Mouse (Mus musculus) embryonic facial prominence, embryonic 12.5 days (tissue): ENCODE measurements around the gene Nelfcd. TPM values are rescaled to one million over a fixed set of nuclear protein-coding genes. Genes with fewer than 3 reads are reported as not detected.

Experiments used
- ATAC-seq: fragments of 200-750 bp; cut with Nextera tagmentation; 2 replicates; pipeline ENCODE4 v1.8.0; 2017; ENCODE audit not compliant: insufficient number of reproducible peaks, insufficient read depth, low FRiP score, low TSS enrichment
- H3K27ac ChIP-seq: fragments of 300-500 bp; sonication (generic); 2 replicates; pipeline ENCODE4 v1.5.1; 2016; ENCODE audit warnings: mild to moderate bottlenecking
- H3K27me3 ChIP-seq: fragments of 300-500 bp; sonication (generic); 2 replicates; pipeline ENCODE4 v1.6.1; 2016; ENCODE audit warnings: mild to moderate bottlenecking, moderate library complexity
- H3K36me3 ChIP-seq: fragments of 300-500 bp; sonication (generic); 2 replicates; pipeline ENCODE4 v1.6.1; 2016; ENCODE audit warnings: mild to moderate bottlenecking
- H3K4me1 ChIP-seq: fragments of 300-500 bp; sonication (generic); 2 replicates; pipeline ENCODE4 v1.6.1; 2016
- H3K4me2 ChIP-seq: fragments of 300-500 bp; sonication (generic); replicated peaks from 2 replicates; pipeline ENCODE4 v1.6.1; 2016; ENCODE audit warnings: mild to moderate bottlenecking, moderate library complexity
- H3K4me3 ChIP-seq: fragments of 300-500 bp; sonication (generic); 2 replicates; pipeline ENCODE4 v1.5.1; 2016; ENCODE audit warnings: mild to moderate bottlenecking
- H3K9ac ChIP-seq: fragments of 300-500 bp; sonication (generic); 2 replicates; pipeline ENCODE4 v1.6.1; 2016; ENCODE audit warnings: mild to moderate bottlenecking, moderate library complexity
- H3K9me3 ChIP-seq: fragments of 300-500 bp; sonication (generic); 2 replicates; pipeline ENCODE4 v1.6.1; 2016; ENCODE audit warnings: mild to moderate bottlenecking, moderate library complexity
- WGBS: fragments of 180-500 bp; shearing (Covaris S2); methylation state at CpG from one replicate; pipeline ENCODE4 v1.1.7; 2016; 5-methylcytosine and 5-hydroxymethylcytosine counted together
- polyA plus RNA-seq: library from polyadenylated mRNA; unstranded; fragments of >200 nt; fragmentation: Nextera tagmentation; extraction: Ambion mirVana; gene quantifications from 2 replicates; pipeline ENCODE4 v1.2.1, GENCODE M21; 2016

Gene Nelfcd
- polyA plus RNA-seq, 1 experiment from 2014 or later: 177 TPM

DNA sequence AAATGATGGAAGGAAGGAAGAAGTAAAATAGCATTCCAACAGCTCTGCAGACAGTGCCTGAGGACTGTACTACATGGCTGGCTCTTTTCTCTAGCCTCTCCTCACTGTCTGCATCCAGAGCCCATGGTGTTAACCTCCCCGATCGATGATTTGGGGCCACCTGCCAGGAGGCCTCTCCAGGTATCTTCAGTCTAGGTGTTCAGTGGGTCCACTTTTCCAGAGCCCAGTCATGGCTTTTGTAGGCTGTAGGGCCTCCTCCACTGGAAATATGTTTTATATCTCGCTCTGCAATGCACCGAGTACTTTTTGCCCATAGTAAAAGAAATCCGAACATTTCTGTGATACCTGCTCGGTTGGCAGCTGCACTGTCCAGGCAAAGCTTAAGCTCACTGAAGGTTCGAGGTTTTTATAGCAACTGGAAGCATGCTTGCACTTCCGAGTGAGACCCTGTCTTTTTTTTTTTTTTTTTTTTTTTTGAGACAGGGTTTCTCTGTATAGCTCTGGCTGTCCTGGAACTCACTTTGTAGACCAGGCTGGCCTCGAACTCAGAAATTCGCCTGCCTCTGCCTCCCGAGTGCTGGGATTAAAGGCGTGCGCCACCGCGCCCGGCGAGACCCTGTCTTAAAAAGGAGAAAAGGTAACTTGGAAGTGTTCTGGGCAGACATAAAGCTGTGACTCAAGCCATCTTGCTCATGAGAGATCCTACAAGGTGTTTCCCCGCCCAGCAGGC is 438 bp upstream of the Nelfcd start:
- 45% methylated on average over 18 of the region's 18 CpGs for WGBS
- Histone ChIP-seq H3K4me3 (peak overlapping the region; percentile 96), H3K4me2 (peak overlapping the region; percentile 83; the same call in 1 of the 2 replicates), H3K9me3 (no peaks in the 10 kb centered on the region), H3K27ac (no peak overlapping the region), H3K27me3 (no peaks in the 10 kb centered on the region), H3K36me3 (peaks cover 7% of the 10 kb centered on the region), H3K4me1 (peaks cover 12% of the 10 kb centered on the region), H3K9ac (no peak overlapping the region)
- ATAC-seq: no peak

GRCm38 (mm10) chr2:174421107-174421506 is 5.5 kb downstream of the Nelfcd start:
- no peak overlapping the region for H3K27ac ChIP-seq
- WGBS: 89% methylated on average over 6 of the region's 6 CpGs
- ATAC-seq: no peak
- no peak overlapping the region for H3K4me2 ChIP-seq
- no peaks in the 10 kb centered on the region for H3K9me3 ChIP-seq
- no peak overlapping the region for H3K9ac ChIP-seq
- H3K27me3 ChIP-seq: no peaks in the 10 kb centered on the region
- H3K36me3 ChIP-seq: peaks cover 64% of the 10 kb centered on the region
- peaks cover 12% of the 10 kb centered on the region for H3K4me1 ChIP-seq
- no peak overlapping the region for H3K4me3 ChIP-seq

GRCm38 (mm10) chr2:174424301-174425085 is 8.9 kb downstream of the Nelfcd start:
- no peak overlapping the region for H3K9ac ChIP-seq
- no peaks in the 10 kb centered on the region for H3K4me1 ChIP-seq
- no peak for ATAC-seq
- H3K27ac ChIP-seq: no peak overlapping the region
- H3K9me3 ChIP-seq: no peaks in the 10 kb centered on the region
- 90% methylated on average over 11 of the region's 11 CpGs for WGBS
- H3K4me3 ChIP-seq: no peak overlapping the region
- peaks cover 98% of the 10 kb centered on the region for H3K36me3 ChIP-seq
- no peak overlapping the region for H3K4me2 ChIP-seq
- H3K27me3 ChIP-seq: no peaks in the 10 kb centered on the region

DNA sequence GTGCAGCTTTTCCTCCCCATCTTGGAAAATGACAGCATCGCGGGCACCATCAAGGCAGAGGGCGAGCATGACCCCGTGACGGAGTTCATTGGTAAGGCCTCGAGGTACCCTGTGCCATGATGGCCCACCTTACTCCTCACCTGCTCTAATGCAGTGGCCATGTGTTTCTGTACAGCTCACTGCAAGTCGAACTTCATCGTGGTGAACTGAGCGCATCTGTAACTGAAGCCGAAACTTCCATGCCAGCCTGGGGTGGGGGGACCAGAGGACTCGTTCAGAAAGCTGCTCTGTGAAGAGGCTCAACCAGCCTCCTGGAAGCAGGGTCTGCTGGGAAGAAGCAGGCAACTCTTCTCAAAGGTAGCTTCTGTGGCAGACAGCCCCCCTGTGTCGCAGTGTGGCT is 11.3 kb downstream of the Nelfcd start:
- no peak for ATAC-seq
- Histone ChIP-seq H3K9me3 (no peaks in the 10 kb centered on the region), H3K36me3 (peaks cover 75% of the 10 kb centered on the region), H3K4me2 (no peak overlapping the region), H3K4me3 (no peak overlapping the region), H3K9ac (no peak overlapping the region), H3K27ac (no peak overlapping the region), H3K27me3 (no peaks in the 10 kb centered on the region), H3K4me1 (no peaks in the 10 kb centered on the region)
- 94% methylated on average over 12 of the region's 12 CpGs for WGBS

DNA sequence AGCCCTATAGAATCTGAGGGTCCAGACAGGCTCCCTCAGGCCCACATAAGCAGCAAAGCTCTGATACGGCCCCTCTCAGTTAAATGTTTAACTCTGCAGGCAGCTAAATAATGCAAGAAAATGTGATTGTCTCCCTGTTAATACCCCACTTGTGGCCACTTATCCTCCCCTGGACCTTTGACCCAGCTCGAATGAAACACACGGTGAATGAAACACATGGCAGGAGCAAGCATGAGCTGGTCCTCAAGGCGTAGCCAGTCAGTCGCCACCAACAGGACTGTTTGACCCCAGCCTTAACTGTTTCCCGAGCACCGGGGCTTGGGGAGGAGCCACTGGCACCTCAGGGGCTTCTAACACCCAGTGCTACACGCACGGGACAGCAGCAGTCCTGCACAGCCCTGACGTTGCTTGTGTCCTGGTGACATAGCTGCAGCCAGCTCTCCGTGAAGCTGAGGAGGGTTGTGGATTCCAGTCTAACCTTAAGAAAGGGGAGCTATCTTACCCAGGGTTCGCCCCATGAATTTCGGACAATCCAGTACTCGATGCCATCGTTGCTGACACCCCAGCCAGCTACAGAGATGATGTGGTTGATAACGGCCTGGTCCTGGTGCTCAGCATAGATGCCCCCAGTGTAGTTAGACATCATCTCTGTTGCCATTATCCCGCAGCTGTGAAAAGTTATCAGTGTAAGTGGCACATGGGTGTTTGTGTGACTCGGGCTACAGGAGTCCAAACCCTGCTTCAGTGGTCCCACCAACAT is 12.7 kb downstream of the Nelfcd start:
- no peaks in the 10 kb centered on the region for H3K27me3 ChIP-seq
- H3K36me3 ChIP-seq: peaks cover 72% of the 10 kb centered on the region
- no peak overlapping the region for H3K27ac ChIP-seq
- no peaks in the 10 kb centered on the region for H3K4me1 ChIP-seq
- ATAC-seq: no peak
- H3K9me3 ChIP-seq: no peaks in the 10 kb centered on the region
- H3K9ac ChIP-seq: no peak overlapping the region
- H3K4me2 ChIP-seq: no peak overlapping the region
- WGBS: 78% methylated on average over 18 of the region's 18 CpGs
- no peak overlapping the region for H3K4me3 ChIP-seq

DNA sequence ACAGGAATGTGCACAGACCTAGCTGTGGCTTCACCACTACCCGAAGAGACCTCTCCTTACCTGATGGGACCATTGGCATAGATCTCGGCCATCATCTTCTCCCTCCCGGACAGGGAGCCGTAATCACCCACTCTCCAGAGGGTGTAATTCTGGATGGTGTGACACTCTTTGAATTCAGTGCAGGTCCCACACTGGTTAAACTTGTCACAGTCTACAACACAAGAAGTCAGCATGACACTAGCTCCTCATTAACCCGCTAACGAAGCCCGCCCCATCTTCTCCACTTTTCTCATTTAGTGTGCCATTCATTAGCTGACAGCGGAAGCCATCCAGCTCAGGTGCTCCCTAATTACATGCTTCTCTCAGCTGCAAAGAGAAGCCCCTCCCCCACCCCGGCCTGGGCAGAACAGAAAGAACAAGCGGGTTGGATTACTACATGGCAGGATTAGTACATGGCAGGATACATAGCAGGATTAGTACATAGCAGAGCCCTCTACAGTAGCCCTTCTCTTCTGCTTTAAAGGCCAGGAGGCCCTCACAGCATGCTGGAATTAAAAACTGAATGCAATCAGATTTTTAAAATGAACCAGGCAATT is 13.5 kb downstream of the Nelfcd start:
- Histone ChIP-seq H3K9ac (no peak overlapping the region), H3K4me2 (no peak overlapping the region), H3K27me3 (no peaks in the 10 kb centered on the region), H3K4me3 (no peak overlapping the region), H3K9me3 (no peaks in the 10 kb centered on the region), H3K4me1 (no peaks in the 10 kb centered on the region), H3K36me3 (peaks cover 71% of the 10 kb centered on the region), H3K27ac (no peak overlapping the region)
- ATAC-seq: no peak
- 75% methylated on average over 10 of the region's 10 CpGs for WGBS

GRCm38 (mm10) chr2:174434943-174435342 is 19.3 kb downstream of the Nelfcd start:
- 97% methylated on average over 9 of the region's 9 CpGs for WGBS
- no peak overlapping the region for H3K9ac ChIP-seq
- H3K4me2 ChIP-seq: no peak overlapping the region
- ATAC-seq: no peak
- H3K4me3 ChIP-seq: no peak overlapping the region
- H3K36me3 ChIP-seq: peaks cover 30% of the 10 kb centered on the region
- H3K27me3 ChIP-seq: no peaks in the 10 kb centered on the region
- no peaks in the 10 kb centered on the region for H3K9me3 ChIP-seq
- H3K4me1 ChIP-seq: peaks cover 24% of the 10 kb centered on the region
- H3K27ac ChIP-seq: no peak overlapping the region

- H3K4me1 ChIP-seq: peaks cover 24% of the 10 kb centered on the region
- no peak for ATAC-seq
- H3K4me3 ChIP-seq: no peak overlapping the region
- 88% methylated on average over 26 of the region's 26 CpGs for WGBS
- no peaks in the 10 kb centered on the region for H3K9me3 ChIP-seq
- H3K27me3 ChIP-seq: no peaks in the 10 kb centered on the region
- H3K27ac ChIP-seq: no peak overlapping the region
- H3K36me3 ChIP-seq: peaks cover 30% of the 10 kb centered on the region
- no peak overlapping the region for H3K9ac ChIP-seq
- H3K4me2 ChIP-seq: no peak overlapping the region
Observed at GRCm38 (mm10) chr2:174436076-174436701, 20.6 kb downstream of the Nelfcd start.

DNA sequence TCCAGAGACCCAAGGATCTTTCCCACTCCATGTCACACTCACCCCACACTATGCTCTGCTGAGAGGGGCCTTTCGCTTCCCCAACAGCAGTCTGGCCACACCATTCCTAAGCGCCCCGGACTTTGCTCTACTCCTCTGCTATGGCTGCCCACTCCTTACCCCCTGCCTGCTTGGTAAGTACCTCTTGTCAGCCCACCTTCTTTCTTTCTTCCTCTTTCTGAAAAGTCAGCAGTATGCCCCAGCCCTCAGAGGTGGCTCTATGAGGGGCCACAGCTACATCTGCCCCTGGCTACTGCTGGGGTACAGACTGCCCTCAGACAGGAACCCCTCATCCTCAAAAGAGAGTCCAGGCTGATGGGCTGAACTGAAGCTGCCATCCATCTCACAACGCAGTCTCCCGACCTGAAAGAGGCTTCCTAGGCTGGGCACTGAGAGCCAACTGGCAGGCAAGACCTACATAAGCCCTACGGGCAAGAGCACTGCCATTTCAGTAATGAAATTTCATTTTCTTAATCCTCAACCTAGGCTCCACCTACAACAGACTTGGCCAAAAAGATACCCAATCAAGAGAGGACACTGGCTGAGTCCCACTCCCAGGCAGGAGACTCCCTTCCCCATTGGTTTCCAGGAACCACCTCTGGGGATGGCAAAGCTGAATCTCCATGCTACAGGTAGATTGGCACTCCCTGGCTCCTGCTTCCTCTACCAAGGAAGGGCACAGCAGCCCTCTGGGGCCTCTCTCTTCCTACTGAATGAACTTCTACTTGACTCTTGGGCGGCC is 21.5 kb downstream of the Nelfcd start:
- H3K9me3 ChIP-seq: no peaks in the 10 kb centered on the region
- ATAC-seq: no peak
- 95% methylated on average over 7 of the region's 7 CpGs for WGBS
- H3K4me1 ChIP-seq: peaks cover 24% of the 10 kb centered on the region
- no peak overlapping the region for H3K4me2 ChIP-seq
- H3K27me3 ChIP-seq: no peaks in the 10 kb centered on the region
- no peak overlapping the region for H3K27ac ChIP-seq
- no peak overlapping the region for H3K9ac ChIP-seq
- peaks cover 27% of the 10 kb centered on the region for H3K36me3 ChIP-seq
- H3K4me3 ChIP-seq: no peak overlapping the region

DNA sequence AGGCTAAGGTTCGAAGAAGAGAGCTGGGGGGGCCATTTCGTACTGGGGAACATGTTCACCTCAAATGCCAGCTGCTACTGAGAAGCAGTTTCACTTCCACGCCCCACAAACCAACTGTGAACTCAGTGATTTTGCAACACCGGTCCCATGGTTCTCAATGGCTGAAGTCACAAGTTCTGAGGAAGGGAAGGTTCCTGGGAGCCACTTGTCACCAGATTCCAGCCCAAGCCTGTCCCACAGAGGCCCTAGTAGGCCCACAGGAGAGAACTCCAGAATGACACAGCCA is 22.0 kb downstream of the Nelfcd start:
- Histone ChIP-seq H3K27ac (no peak overlapping the region), H3K4me1 (peaks cover 24% of the 10 kb centered on the region), H3K4me2 (peak overlapping the region; percentile 73), H3K36me3 (peaks cover 22% of the 10 kb centered on the region), H3K27me3 (no peaks in the 10 kb centered on the region), H3K9ac (0 out of 2 replicates have a peak overlapping the region, but pooled peaks have one; percentile 54), H3K4me3 (peak overlapping the region; percentile 50; the same call in 1 of the 2 replicates), H3K9me3 (no peaks in the 10 kb centered on the region)
- WGBS: 92% methylated on average over 4 of the region's 4 CpGs
- no peak for ATAC-seq
